Mouse (Mus musculus) stomach, embryonic 14.5 days (tissue): ENCODE measurements around the gene Mmp25. TPM values are rescaled to one million over a fixed set of nuclear protein-coding genes. Genes with fewer than 3 reads are reported as not detected.

ENCODE experiments used
- ATAC-seq: fragments of 200-750 bp; cut with Nextera tagmentation; 2 replicates; pipeline ENCODE4 v1.8.0; 2017; ENCODE audit warnings: low read depth, moderate TSS enrichment; ENCODE audit not compliant: insufficient number of reproducible peaks, insufficient read depth, low FRiP score
- H3K27ac ChIP-seq: fragments of 300-500 bp; sonication (generic); 2 replicates; pipeline ENCODE4 v1.5.1; 2014; ENCODE audit warnings: mild to moderate bottlenecking, low read length, moderate library complexity, mixed read lengths
- H3K27me3 ChIP-seq: fragments of 300-500 bp; sonication (generic); 2 replicates; pipeline ENCODE4 v1.6.1; 2014; ENCODE audit warnings: low read length, control low read depth, mixed read lengths; ENCODE audit not compliant: control insufficient read depth, insufficient read depth
- H3K36me3 ChIP-seq: fragments of 300-500 bp; sonication (generic); 2 replicates; pipeline ENCODE4 v1.6.1; 2014; ENCODE audit warnings: mild to moderate bottlenecking, control low read depth, low read length, moderate library complexity, mixed read lengths; ENCODE audit not compliant: control insufficient read depth, insufficient read depth
- H3K4me1 ChIP-seq: fragments of 300-500 bp; sonication (generic); 2 replicates; pipeline ENCODE4 v1.6.1; 2014; ENCODE audit warnings: low read length, control low read depth, mixed read lengths; ENCODE audit not compliant: control insufficient read depth, insufficient read depth
- H3K4me2 ChIP-seq: fragments of 300-500 bp; sonication (generic); replicated peaks from 2 replicates; pipeline ENCODE4 v1.6.1; 2014; ENCODE audit warnings: low read depth, low read length, control low read depth
- H3K4me3 ChIP-seq: fragments of 300-500 bp; sonication (generic); 2 replicates; pipeline ENCODE4 v1.5.1; 2014; ENCODE audit warnings: low read depth, low read length, control low read depth
- H3K9ac ChIP-seq: fragments of 300-500 bp; sonication (generic); replicated peaks from 2 replicates; pipeline ENCODE4 v1.6.1; 2014; ENCODE audit warnings: low read depth, mild to moderate bottlenecking, control low read depth, low read length, moderate library complexity, mixed read lengths
- H3K9me3 ChIP-seq: fragments of 300-500 bp; sonication (generic); 2 replicates; pipeline ENCODE4 v1.6.1; 2016; ENCODE audit warnings: low read depth, low read length, control low read depth; ENCODE audit not compliant: control insufficient read depth
- WGBS: fragments of 180-500 bp; shearing (Covaris S2); extraction: QIAGEN DNeasy Blood & Tissue Kit; methylation state at CpG from one replicate; pipeline ENCODE4 v1.1.7; 2014; 5-methylcytosine and 5-hydroxymethylcytosine counted together
- polyA plus RNA-seq: library from polyadenylated mRNA; unstranded; fragments of >200 nt; fragmentation: Nextera tagmentation; extraction: Ambion mirVana; gene quantifications from 2 replicates; pipeline ENCODE4 v1.2.1, GENCODE M21; 2014

Mmp25 gene
- polyA plus RNA-seq, 1 experiment from 2014 or later: 0.74 TPM

GRCm38 (mm10) chr17:23658450-23658849, 13.4 kb upstream of the Mmp25 start:
- no peak for ATAC-seq
- no peaks in the 10 kb centered on the region for H3K36me3 ChIP-seq
- H3K9me3 ChIP-seq: no peaks in the 10 kb centered on the region
- H3K4me3 ChIP-seq: no peak overlapping the region
- H3K27ac ChIP-seq: no peak overlapping the region
- H3K9ac ChIP-seq: no peak overlapping the region
- H3K4me2 ChIP-seq: no peak overlapping the region
- WGBS: 92% methylated on average over 3 of the region's 3 CpGs
- no peaks in the 10 kb centered on the region for H3K4me1 ChIP-seq
- peaks cover 18% of the 10 kb centered on the region for H3K27me3 ChIP-seq

GRCm38 (mm10) chr17:23654410-23654809, 9.3 kb upstream of the Mmp25 start:
- WGBS: 59% methylated on average over 2 of the region's 2 CpGs
- no peak overlapping the region for H3K27ac ChIP-seq
- no peak overlapping the region for H3K4me2 ChIP-seq
- H3K27me3 ChIP-seq: 0 out of 2 replicates have a peak, but pooled peaks cover under 1% of the 10 kb centered on the region
- no peaks in the 10 kb centered on the region for H3K4me1 ChIP-seq
- H3K9ac ChIP-seq: no peak overlapping the region
- ATAC-seq: no peak
- H3K4me3 ChIP-seq: no peak overlapping the region
- no peaks in the 10 kb centered on the region for H3K36me3 ChIP-seq
- no peaks in the 10 kb centered on the region for H3K9me3 ChIP-seq

DNA sequence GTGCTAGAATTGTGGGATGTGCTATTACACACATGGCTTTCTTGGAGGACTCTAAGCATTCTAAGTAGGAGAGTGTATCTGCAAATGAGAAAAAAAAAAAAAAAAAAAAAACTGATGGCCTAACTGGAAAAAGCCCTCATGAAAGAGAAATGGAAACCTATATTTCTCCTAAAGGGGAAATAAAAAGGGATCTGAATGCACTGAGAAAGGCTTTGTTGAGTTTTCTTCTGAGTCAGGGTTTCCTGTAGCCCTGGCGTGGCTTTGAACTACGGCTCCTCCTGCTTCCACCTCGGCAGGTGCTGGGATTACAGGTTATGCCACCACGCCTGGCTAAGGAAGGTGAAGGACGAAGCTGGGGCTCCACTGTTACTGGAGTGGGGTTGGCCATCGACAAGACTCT, 8.9 kb upstream of the Mmp25 start:
- Histone ChIP-seq H3K9ac (no peak overlapping the region), H3K36me3 (no peaks in the 10 kb centered on the region), H3K4me1 (no peaks in the 10 kb centered on the region), H3K27me3 (no peaks in the 10 kb centered on the region), H3K4me3 (no peak overlapping the region), H3K9me3 (no peaks in the 10 kb centered on the region), H3K4me2 (no peak overlapping the region), H3K27ac (no peak overlapping the region)
- no peak for ATAC-seq
- WGBS: 48% methylated on average over 6 of the region's 6 CpGs

DNA sequence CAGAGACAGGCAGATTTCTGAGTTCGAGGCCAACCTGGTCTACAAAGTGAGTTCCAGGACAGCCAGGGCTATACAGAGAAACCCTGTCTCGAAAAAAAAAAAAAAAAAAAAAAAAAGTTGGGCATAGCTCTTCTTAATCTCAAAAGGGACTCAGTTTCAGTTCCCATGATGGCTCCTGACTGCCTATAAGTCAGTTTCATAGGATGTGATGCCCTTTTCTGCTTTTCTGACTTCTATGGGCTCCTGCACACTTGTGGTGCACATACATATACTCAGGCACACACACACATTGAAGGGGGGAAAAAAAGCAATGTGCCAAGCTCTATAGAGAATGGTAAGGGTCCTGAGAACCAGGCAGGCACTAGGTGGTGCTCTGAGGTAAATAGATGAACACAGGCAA, 8.2 kb upstream of the Mmp25 start:
- no peak for ATAC-seq

GRCm38 (mm10) chr17:23651363-23651762, 6.3 kb upstream of the Mmp25 start:
- 72% methylated on average over 6 of the region's 6 CpGs for WGBS
- H3K36me3 ChIP-seq: no peaks in the 10 kb centered on the region
- no peaks in the 10 kb centered on the region for H3K27me3 ChIP-seq
- H3K9me3 ChIP-seq: no peaks in the 10 kb centered on the region
- no peak overlapping the region for H3K9ac ChIP-seq
- no peak for ATAC-seq
- H3K4me1 ChIP-seq: no peaks in the 10 kb centered on the region
- H3K4me3 ChIP-seq: no peak overlapping the region
- no peak overlapping the region for H3K4me2 ChIP-seq
- no peak overlapping the region for H3K27ac ChIP-seq

More for the DNA sequence above, 8.2 kb upstream of the Mmp25 start:
- no peaks in the 10 kb centered on the region for H3K4me1 ChIP-seq
- no peak overlapping the region for H3K27ac ChIP-seq
- WGBS: 85% methylated on average over 1 of the region's 2 CpGs
- no peaks in the 10 kb centered on the region for H3K27me3 ChIP-seq
- no peak overlapping the region for H3K4me3 ChIP-seq
- H3K4me2 ChIP-seq: no peak overlapping the region
- no peak overlapping the region for H3K9ac ChIP-seq
- H3K36me3 ChIP-seq: no peaks in the 10 kb centered on the region
- H3K9me3 ChIP-seq: no peaks in the 10 kb centered on the region

DNA sequence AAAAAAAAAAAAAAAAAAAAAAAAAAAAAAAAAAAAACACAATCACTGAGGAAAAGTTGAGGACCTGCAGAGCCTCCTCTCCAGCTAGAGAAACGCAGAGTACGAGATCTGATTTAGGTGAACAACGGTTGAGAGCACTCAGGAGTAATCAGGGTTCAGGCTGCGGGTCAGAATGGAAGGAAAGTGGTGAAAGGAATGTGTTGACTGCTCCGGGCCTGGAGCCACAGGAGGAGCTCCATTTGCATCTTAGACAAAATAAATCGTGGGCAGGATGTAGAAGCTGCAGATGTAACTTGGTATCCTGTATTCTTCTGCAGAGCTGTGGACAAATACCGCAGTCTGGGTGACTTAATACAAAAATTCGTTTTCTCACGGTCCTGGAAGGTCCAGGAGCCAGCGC, 817 bp upstream of the Mmp25 start:
- WGBS: 40% methylated on average over 10 of the region's 10 CpGs
- no peak overlapping the region for H3K4me3 ChIP-seq
- H3K9ac ChIP-seq: no peak overlapping the region
- no peaks in the 10 kb centered on the region for H3K4me1 ChIP-seq
- no peak overlapping the region for H3K4me2 ChIP-seq
- H3K9me3 ChIP-seq: no peaks in the 10 kb centered on the region
- H3K27ac ChIP-seq: no peak overlapping the region
- H3K36me3 ChIP-seq: no peaks in the 10 kb centered on the region
- H3K27me3 ChIP-seq: no peaks in the 10 kb centered on the region
- ATAC-seq: no peak

DNA sequence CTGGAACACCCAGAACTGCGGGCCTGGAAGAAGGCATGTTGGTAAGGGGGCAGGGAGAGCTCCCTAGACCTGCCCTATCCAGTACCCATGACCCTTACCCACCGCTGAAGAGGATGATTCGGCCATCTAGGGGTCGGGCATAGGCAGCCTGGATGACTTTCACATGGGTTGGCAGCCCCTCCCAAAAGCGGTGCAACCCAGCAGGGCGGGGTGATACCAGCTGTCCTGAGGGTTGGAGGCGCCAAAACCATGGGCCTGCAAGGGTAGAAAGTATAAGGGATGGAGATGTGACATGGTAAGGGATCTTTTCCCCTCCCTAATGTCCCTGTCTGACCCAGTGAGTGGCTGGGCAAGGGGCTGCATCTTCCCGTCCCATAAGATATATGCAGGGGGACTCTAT, 13.8 kb downstream of the Mmp25 start:
- H3K27me3 ChIP-seq: no peaks in the 10 kb centered on the region
- H3K36me3 ChIP-seq: no peaks in the 10 kb centered on the region
- no peak overlapping the region for H3K9ac ChIP-seq
- ATAC-seq: no peak
- no peak overlapping the region for H3K27ac ChIP-seq
- WGBS: 85% methylated on average over 8 of the region's 8 CpGs
- no peak overlapping the region for H3K4me3 ChIP-seq
- H3K4me1 ChIP-seq: no peaks in the 10 kb centered on the region
- H3K4me2 ChIP-seq: no peak overlapping the region
- H3K9me3 ChIP-seq: no peaks in the 10 kb centered on the region

DNA sequence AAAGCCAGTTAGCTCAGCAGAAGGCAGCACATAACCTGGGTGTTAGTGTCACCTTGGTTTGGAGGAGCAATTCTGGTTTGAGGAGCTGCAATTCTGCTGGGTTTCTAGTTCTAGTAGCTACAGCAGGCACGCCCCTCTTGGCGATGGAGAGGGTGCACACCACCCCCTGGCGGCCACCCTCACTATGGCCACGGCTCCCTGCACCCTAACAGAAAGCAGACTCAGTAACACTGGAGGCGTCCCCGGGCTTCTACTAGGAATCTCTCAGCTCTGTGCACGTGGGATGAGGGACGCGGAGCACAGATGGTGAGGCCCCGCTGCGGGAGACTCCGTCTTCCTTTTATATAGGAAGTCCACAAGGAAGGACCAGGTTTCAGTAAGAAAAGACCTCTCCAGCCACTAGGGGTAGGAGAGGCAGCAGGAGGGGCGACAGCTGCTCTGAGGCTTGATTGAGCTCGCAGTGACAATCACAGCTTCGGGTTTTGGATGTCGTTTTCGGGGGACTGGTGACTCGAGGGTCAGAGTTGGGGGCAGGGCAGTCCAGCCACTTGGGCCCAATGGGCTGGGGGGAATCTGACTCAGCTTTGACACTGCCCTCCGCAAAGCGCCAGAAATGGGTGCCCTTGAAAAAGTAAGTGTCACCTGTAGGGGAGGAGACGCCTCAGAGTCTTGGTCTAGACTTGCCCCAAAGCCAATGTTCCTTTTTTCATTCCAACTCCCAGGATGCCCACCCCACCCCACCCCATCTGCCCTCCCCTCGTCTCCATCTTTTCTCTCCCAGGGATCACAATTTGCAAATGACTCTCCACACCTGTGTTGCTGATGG, 14.7 kb downstream of the Mmp25 start:
- Histone ChIP-seq H3K36me3 (no peaks in the 10 kb centered on the region), H3K9me3 (no peaks in the 10 kb centered on the region), H3K4me1 (no peaks in the 10 kb centered on the region), H3K27ac (no peak overlapping the region), H3K4me3 (peak overlapping the region; percentile 13; the same call in 1 of the 2 replicates), H3K9ac (no peak overlapping the region), H3K27me3 (no peaks in the 10 kb centered on the region), H3K4me2 (peak overlapping the region; percentile 43)
- WGBS: 15% methylated on average over 22 of the region's 22 CpGs
- peak; percentile 88 for ATAC-seq

GRCm38 (mm10) chr17:23627813-23628212, 17.3 kb downstream of the Mmp25 start:
- H3K36me3 ChIP-seq: no peaks in the 10 kb centered on the region

More at GRCm38 (mm10) chr17:23627813-23628212, 17.3 kb downstream of the Mmp25 start:
- Histone ChIP-seq H3K27ac (no peak overlapping the region), H3K4me2 (no peak overlapping the region), H3K27me3 (no peaks in the 10 kb centered on the region), H3K4me3 (no peak overlapping the region), H3K9me3 (no peaks in the 10 kb centered on the region), H3K9ac (no peak overlapping the region), H3K4me1 (no peaks in the 10 kb centered on the region)
- WGBS: 43% methylated on average over 7 of the region's 7 CpGs
- ATAC-seq: no peak
